Mouse (Mus musculus) naive thymus-derived CD4-positive, alpha-beta T cell, adult 2 months (primary cell): ENCODE results near the gene Pgap3.
A peak's percentile ranks its signal among the peaks of the same experiment; 100 is the strongest.

Source experiments
- DNase-seq: peaks from one replicate; pipeline ENCODE4 v3.0.0-alpha.2; 2011; ENCODE audit warnings: low read depth

The Pgap3 gene

GRCm38 (mm10) chr11:98381651-98382050 is 18.6 kb downstream of the Pgap3 start:
- DNase-seq: no peak

DNA sequence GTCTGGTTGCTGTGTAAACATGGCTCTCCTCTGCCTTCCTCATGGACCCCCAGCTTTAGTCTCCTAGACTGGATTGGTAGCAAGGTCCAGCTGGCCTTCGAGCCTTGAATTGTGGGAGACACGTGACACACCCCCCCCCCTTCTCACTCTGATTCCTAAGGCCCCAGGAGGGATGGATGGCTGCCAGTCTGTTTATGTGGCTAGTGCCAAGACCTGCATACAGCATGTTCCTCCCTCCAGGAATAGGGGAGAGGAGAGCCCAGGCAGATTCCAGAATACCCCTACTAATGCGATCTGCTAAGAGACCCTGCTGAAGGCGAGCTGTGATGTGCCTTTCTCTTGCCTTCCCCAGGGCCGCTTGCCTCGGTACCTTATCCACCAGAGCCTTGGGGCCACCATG is 20.2 kb downstream of the Pgap3 start:
- DNase-seq: no peak

DNA sequence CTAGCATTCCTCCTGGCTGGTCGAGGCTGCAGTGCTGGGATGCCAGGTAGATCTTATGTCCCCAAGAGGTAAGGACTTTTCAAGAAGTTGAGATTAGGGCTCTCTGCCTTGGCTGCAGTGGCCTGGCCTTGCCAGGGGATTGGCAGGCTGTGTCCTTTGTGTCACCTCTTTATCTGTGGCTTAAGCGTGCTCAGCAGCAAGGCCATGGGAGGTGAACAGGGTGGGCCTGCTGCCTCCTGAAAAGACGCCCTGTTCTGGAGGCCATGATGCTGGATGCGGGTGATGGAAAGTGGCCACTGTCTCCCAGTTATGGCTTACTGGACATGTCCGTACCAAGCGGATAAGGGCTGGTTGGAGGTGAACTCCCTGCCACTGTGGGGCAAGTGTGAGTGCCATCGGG is 20.9 kb downstream of the Pgap3 start:
- DNase-seq: no peak

DNA sequence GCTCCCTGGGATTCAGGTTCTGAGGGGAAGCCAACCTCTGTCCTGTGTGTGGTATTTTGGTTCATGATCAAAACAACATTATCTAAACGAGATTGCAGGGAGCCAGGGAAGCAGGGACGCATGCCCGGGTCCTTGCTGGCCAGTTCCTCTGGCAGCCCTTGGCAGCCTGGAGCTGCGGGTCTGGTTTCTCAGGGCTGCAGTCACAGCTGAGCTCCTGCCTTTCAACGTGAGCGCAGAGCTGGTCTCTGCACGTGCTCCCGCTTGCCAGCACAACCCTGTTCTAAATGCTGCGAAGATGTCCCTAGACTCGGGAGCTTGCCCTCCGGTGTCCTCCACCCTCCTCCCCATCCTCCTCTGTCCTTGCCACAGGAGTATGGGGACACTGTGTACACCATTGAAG is 22.5 kb downstream of the Pgap3 start:
- no peak for DNase-seq

- no peak for DNase-seq
Measured at GRCm38 (mm10) chr11:98376756-98377155, 23.5 kb downstream of the Pgap3 start.

DNA sequence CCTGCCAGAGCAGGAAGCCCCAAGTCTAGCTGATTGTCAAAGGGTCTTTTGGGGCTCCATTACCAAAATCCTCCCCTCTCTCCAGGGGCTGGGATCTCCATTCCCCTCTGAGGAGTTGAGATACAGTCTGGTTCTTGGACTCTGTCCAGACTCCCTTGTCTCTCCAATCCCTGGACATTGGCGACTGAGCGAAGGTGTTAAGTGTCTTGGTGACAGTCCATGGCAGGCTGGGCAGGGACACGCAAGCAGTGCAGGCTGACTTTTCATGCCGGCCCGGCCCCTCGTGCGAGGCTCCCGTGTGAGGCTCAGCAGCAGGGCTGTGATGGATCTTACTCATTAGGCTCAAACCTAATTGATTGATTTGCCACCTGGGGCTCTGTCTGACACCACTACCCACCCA is 26.0 kb downstream of the Pgap3 start:
- no peak for DNase-seq

- DNase-seq: no peak
Measured at GRCm38 (mm10) chr11:98373244-98373643, 27.0 kb downstream of the Pgap3 start.

GRCm38 (mm10) chr11:98372406-98372805 is 27.9 kb downstream of the Pgap3 start:
- peak; percentile 84 for DNase-seq

DNA sequence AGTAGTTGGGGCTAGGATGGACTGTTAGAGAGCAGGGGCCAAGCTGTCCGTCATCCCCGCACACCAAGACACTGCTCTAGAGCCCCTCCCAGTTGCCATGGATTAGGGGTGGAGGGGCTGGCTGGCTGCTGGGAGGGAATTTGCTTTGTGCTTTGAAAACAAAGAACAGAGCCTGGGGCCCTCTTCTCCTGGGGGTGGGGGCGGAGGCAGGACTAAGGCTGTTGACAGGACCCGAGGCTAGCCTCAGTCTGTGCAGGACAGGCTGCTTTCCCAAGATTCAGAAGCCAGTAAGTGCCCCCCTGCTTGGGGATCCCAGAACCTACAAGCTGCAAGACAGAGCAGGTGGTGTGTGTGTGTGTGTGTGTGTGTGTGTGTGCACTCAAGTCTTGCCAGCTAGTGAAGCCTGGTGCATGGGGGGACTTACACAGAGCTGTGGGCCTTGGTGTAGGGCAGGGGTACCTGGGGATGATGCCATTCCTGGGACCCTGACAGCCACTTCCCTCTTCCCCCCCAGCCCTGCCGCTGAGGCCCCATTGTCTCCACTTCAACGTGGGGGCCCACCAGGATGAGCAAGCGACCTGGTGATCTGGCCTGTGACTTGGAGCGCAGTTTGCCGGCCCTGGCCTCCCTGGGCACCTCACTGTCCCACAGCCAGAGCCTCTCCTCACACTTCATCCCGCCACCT is 28.6 kb downstream of the Pgap3 start:
- DNase-seq: no peak

GRCm38 (mm10) chr11:98370588-98370987 is 29.7 kb downstream of the Pgap3 start:
- DNase-seq: no peak

- no peak for DNase-seq
Measured at GRCm38 (mm10) chr11:98369337-98369736, 31.0 kb downstream of the Pgap3 start.

- no peak for DNase-seq
Measured at GRCm38 (mm10) chr11:98367863-98368186, 32.5 kb downstream of the Pgap3 start.

GRCm38 (mm10) chr11:98367171-98367862 is 33.0 kb downstream of the Pgap3 start:
- DNase-seq: peak; percentile 57

DNA sequence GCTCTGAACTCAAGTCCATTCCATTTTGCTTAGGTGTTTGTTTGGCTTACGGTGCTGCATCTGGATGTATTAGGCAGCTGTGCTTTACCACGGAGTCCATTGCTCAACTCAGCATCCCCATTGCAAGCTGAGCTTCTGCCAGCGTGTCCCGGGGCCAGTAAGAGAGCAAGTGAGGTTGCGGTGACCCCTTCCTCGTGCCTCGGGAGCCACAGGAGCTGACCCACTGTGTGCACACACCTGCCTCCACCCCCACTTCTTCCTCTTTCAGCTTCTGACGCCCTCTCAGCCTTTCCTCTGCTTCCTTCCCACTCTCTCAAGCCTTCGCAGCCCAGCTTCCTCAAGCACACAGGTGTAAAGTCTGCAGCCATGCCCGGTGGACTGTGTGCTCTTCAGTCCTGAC is 34.0 kb downstream of the Pgap3 start:
- DNase-seq: no peak

DNA sequence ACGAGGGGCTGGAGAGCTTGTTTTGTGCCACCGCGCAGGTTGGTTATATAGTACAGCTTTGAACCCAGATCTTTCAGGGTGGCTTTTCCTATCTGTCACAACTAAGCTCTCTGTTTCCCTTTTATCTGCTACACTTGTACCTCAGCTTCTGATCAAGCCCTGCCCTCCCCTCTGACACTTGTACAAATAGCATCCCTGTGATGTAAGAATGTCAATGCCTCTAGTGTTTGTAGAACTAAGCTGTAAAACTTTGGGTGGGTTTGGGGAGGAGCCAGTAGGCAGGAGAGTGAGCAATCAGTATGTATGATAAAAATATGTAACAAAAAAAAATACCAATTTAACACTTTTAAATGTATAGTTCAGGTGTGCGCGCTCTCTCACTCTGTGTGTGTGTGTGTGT is 35.9 kb downstream of the Pgap3 start:
- no peak for DNase-seq

DNA sequence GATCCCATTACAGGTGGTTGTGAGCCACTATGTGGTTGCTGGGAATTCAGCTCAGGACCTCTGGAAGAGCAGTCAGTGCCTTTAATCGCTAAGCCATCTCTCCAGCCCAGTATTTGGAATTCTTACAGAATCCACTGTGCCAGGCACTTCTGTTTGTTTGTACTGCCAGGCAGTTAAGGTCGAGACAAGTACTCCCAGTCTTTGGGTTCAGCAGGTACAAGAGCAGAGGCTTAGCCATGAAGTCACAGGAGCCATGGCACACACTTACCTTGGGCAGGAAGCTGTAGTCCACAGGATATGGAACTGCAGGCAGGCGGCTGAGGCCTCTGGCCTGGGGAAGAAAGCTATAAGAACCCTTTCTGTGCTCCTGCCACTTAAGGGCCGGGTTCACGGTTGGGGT is 36.5 kb downstream of the Pgap3 start:
- no peak for DNase-seq

DNA sequence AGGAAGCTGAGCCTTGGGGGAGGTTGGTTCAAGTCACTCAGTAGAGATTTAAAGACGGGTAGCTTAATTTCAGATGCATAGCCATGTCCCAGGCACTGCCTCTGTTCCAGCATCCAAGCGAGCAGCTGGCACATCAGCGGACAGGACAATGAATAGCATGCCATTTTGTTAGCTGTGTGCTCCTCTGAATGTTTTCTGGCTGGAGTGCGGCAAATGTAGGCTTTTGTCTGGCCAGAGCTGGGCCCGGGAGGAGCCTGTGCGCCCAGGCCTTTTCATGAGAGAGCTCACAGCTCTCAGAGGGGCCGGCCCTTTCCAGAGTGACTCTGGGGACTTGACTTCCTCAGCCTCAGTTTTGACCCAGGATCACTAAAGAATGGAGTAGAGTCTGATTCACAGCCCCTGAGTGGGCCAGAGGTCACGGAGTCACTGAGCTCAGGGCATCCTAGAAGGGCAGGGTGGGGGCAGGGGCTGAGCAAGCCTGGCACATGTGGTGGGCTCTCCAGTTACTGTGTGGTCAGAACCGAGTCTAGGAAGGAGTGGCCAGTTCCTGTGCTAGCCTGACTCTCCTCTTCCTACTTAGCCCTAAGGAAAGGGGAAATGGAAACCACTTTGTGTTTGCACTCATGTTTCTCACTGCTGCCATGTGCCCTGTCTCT is 39.3 kb downstream of the Pgap3 start:
- no peak for DNase-seq

DNA sequence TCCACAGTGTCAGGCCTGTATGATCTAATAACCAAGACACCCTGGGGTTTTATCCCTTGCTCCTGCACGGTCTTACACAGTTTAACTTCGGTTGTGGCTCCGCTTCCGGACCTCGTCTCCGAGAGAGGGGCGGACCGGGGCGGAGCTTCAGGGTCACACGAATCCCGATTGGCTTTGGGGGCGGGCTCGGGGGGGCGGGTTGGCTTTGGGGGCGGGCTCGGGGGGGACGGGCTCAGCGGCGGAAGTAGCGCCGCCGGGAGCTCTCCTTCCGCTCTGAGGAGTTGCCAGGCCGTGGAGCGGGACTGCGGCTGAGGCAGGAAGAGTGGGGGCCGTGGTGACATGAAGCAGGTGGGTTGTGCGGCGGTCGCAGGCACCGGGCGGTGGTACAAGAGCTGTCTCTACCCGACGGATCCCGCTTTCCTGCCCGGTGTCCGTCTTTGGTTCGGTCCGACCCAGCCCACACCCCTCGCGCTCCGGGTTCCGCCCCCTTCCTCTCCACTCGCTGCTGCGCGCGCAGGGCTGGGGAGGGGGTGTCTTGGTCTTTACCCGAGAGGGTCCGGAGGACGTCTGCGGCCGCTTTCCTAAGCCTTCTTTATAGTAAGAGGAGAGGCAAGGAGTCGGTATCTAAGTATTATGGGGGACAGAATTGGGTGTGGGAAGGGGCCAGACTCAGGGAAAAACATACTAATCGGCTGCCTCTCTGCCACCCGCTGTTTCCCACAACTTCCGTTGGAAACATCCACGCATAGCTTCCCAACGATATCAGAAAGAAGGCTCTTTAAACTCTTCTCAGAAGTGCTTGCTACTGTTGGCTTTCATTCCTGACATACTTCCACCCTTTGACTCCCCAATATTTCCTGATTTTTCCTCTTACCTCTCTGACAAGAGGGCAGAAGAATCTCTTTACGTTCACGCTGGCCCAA is 41.9 kb downstream of the Pgap3 start, which contains the start of gene Stard3:
Gene Stard3, plus strand, starts transcription at position 208 of the 923 bp plus-strand sequence.
- peak; percentile 95 for DNase-seq

DNA sequence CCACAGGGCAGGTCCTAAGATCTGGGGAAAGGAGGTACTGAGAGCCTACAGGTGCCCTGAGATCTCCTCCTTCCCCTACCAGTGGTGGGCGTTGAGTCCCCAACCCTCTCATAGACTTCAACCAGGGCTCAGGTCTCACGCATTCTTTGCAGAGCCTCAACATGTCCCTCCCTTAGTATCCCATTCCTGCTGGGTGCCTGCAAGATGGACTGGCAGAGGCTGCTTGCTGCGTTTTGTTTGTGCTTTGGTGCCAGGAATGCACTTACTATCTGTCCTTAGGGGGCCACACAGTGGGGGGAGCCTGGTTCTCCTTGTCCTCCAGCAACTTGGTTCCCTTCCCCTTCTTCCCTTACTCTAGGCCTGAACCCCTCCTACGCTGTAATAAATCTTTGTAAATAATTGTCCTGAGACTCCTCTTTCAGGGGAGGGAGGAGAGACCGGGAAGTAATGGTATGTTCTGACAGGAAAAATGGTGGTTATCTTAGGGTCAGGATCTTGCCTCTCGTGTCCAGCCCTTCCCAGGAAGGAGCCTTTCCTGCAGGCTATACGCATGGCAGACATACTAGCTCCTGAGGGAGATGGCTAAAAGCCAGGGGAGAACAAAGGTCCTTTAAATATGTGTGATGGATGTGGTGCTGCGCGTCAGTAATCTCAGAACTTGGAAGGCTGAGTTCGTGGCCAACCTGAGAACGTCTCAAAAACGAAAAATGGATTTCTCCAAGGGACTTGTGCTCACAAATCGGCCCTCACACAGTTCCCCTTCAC is 42.7 kb downstream of the Pgap3 start:
- DNase-seq: no peak

DNA sequence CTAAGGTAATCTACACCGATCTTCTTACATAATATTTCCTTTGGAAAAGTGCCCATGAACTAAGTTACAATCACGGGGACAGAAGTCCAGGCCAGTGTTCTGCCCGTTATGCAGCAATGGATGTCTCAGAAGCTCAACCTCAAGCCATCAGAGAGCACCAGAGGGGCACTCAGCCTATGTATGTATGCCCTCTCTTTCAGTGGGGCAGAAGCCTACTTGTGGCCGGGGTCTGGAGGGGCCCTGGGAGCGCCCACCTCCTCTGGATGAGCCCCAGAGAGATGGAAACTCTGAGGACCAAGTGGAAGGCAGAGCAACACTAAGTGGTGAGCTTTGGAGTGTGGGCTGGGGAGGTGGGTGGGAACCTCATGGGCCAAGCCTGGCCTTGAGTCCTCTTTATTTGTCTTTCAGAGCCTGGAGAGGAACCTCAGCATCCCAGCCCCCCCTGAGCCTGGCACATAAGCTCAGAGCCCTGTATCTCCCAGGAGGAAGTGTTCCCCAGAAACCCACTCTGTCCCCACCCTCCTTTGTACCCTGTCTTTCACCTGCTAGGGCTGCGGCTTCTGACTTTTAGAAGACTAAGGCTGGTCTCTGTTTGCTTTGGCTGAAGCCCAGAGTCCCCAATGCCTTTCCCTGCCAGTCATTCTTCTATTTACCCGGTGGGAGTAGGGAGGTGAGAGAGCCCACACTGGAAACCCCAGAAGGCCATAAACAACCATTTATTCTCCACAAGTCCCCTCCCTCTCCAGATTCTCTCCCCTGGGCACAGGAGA is 43.5 kb downstream of the Pgap3 start:
- DNase-seq: no peak
